Mouse (Mus musculus) heart, embryonic 10.5 days (tissue): Measurements from ENCODE around the gene Cd93. TPM values are rescaled to one million over a fixed set of nuclear protein-coding genes. Genes with fewer than 3 reads are reported as not detected.

Source experiments
- DNase-seq: peaks from one replicate; pipeline ENCODE4 v3.0.0-alpha.2; 2017; ENCODE audit warnings: low spot score
- H3K27ac ChIP-seq: fragments of 300-500 bp; sonication (generic); 2 replicates; pipeline ENCODE4 v1.5.1; 2016; ENCODE audit warnings: mild to moderate bottlenecking
- H3K27me3 ChIP-seq: fragments of 300-500 bp; sonication (generic); 2 replicates; pipeline ENCODE4 v1.6.1; 2016; ENCODE audit warnings: mild to moderate bottlenecking; ENCODE audit not compliant: poor library complexity, insufficient read depth, severe bottlenecking
- H3K36me3 ChIP-seq: fragments of 300-500 bp; sonication (generic); 2 replicates; pipeline ENCODE4 v1.6.1; 2016; ENCODE audit warnings: mild to moderate bottlenecking, moderate library complexity
- H3K4me1 ChIP-seq: fragments of 300-500 bp; sonication (generic); 2 replicates; pipeline ENCODE4 v1.6.1; 2016; ENCODE audit warnings: mild to moderate bottlenecking
- H3K4me3 ChIP-seq: fragments of 300-500 bp; sonication (generic); 2 replicates; pipeline ENCODE4 v1.5.1; 2016; ENCODE audit warnings: mild to moderate bottlenecking, moderate library complexity
- H3K9me3 ChIP-seq: fragments of 300-500 bp; sonication (generic); 2 replicates; pipeline ENCODE4 v1.6.1; 2016; ENCODE audit warnings: mild to moderate bottlenecking, moderate library complexity
- WGBS: fragments of 180-500 bp; shearing (Covaris S2); methylation state at CpG from one replicate; pipeline ENCODE4 v1.1.7; 2016; 5-methylcytosine and 5-hydroxymethylcytosine counted together
- polyA plus RNA-seq: library from polyadenylated mRNA; unstranded; fragments of >200 nt; fragmentation: Nextera tagmentation; extraction: Ambion mirVana; gene quantifications from 2 replicates; pipeline ENCODE4 v1.2.1, GENCODE M21; 2016

Gene Cd93
- polyA plus RNA-seq, 1 experiment from 2014 or later = 10.3 TPM

DNA sequence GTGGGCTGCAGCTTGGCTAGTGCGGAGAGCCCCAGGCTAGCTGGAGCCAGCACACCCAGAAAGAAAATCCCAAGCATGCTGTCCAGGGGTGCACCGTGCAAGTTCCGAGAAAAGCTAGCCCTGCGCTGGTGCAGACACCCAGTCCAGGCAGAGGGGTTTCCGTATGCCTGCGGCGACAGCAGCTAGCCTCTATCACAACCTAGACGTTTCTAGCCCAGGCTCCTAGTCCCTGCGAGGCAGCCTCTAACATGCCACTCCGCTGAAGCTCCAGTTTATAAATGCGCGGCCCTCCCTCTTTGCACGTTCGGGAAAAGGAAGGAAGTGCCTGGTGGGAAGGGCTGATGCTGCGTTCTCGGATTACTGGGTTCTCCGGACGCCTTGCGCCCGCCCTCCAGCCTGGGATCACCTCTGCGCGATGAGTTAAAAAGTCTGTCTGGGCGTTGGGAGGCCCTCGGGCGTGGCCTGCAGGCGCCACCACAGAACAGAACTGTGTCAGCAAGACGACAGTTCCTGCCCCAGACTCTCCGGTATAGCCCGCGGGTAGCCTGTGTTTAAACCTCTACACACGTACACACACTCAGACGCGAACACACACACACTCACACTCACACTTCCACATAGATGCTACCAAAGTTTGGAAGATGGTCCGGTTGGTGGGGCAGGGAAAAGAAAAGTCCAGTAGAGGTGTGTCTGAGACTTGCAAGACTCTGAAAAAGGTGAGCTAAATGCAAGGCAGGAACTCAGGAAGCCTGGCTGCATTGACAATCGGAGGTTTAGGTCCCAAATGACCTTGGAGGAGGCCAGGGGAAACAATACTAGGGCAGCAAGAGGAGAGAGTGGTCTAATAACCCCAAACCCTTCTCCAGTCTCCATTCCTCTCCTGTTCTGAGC lies 35.2 kb downstream of the Cd93 start, which contains the start of gene Thbd:
Gene Thbd, minus strand, starts transcription at position 319 of the 891 bp plus-strand sequence.
- H3K27ac ChIP-seq = peak within 1 kb of the TSS; percentile 82
- 2% methylated on average over 35 of the region's 35 CpGs for WGBS

DNA sequence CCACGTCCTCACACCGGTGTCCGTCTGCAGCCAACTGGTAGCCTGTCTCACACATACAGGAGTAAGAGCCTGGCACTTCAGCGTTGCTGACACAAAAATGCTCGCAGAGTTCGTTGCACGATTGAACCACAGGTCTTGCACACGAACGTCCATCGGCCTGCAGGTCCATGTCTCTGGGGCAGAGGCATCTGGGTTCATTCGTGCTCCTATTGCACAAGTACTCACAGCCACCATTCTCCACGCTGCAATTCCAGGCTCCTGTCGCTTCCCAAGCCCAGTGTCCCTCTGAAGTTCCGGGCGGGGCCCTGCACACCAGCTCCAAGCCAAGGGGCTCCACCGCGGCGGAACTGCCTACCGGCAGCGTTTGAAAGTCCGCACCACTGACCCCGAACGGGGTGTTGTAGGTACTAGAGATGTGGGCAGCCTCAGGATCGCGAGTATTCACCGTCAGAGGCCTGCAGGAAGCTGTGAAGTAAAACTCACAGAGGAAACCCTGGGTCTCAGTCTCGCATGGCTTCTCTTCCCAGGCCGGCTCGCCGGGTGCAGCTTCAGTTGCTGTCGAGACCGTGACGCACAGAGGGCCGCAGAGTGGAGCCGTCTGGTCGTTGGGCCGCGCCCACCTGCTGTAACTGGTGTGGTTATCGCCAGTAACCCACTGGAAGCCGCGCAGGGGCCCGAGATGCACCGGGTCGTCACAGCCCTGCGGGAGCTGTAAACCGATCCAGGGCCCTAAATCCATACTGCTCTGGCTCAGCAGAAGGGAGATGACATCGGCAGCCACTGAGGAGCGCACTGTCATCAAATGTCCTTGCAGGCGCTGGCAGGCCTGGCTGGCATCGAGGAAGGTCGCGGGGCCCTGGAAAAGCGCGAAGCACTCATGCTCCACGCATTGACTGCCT lies 36.1 kb downstream of the Cd93 start:
- Histone ChIP-seq H3K27me3 (peaks cover 38% of the 10 kb centered on the region), H3K4me3 (peak overlapping the region; percentile 64), H3K4me1 (peaks cover 31% of the 10 kb centered on the region), H3K9me3 (no peaks in the 10 kb centered on the region), H3K27ac (peak overlapping the region; percentile 82), H3K36me3 (no peaks in the 10 kb centered on the region)
- 5% methylated on average over 55 of the region's 55 CpGs for WGBS
- peak; percentile 79 for DNase-seq

More for the DNA sequence above, 35.2 kb downstream of the Cd93 start, which contains the start of gene Thbd:
- no peaks in the 10 kb centered on the region for H3K9me3 ChIP-seq
- DNase-seq = peak; percentile 79
- H3K27me3 ChIP-seq = peaks cover 31% of the 10 kb centered on the region
- no peaks in the 10 kb centered on the region for H3K36me3 ChIP-seq
- peak within 1 kb of the TSS; percentile 64 for H3K4me3 ChIP-seq
- H3K4me1 ChIP-seq = peaks cover 31% of the 10 kb centered on the region

DNA sequence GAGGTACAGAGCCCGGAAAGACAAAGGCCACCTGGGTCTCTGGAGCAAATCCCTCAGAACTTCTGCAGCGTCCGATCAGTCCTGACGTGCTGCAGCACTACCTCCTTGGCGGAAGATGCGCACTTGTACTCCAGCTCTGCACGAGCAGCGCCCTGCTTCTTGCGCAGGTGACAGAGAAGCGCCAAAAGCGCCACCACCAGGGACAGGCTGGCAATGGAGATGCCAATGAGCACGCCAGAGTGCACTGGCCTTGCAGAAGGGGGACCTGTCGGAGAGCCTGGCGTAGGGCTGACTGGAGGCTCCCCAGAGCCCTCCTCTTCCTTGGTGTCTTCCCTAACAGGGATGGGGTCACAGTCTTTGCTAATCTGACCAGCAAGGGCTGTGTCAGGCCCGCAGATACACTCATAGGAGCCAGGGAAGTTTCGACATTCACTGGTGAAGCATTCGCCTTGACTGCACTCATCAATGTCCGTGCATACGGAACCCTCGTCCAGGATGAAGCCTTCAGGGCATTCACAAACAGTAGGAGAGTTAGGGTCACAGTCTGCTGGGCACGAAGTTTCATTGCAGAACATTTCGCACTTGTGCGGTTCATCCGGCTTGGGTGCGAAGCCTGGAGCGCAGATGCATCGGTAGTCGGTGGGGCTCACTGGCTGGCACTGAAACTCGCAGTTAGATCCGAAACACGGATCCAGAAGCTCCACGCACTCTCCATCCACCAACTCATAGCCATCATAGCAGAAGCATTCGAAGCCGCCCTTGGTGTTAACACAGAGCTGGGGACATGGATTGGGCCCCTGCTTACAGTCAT lies 37.0 kb downstream of the Cd93 start:
- H3K27ac ChIP-seq = peak overlapping the region; percentile 82
- 9% methylated on average over 34 of the region's 34 CpGs for WGBS
- peak; percentile 78 for DNase-seq

DNA sequence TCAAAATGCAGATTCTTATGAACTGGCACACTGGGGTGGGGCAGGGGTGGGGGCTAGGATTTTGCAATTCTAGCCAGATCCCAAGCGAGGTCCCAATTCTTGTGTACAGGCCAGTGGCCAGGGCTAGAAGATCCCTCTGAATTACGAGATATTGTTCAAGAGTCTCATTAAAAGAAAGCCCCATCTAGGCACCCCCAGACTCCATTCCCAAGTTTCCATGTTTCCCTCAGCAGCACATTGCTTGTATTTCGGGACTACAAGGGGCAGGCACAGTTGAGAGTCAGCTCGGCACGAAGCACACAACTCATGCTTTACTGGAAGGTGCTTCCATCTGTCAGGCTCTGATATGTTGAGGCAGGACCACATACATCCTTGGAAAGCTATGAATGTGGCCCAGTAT lies 38.5 kb downstream of the Cd93 start:
- peaks cover 31% of the 10 kb centered on the region for H3K4me1 ChIP-seq
- H3K9me3 ChIP-seq = no peaks in the 10 kb centered on the region
- DNase-seq = peak; percentile 39
- no peaks in the 10 kb centered on the region for H3K36me3 ChIP-seq
- H3K4me3 ChIP-seq = peak overlapping the region; percentile 18; the same call in 1 of the 2 replicates
- no peak overlapping the region for H3K27ac ChIP-seq
- peaks cover 40% of the 10 kb centered on the region for H3K27me3 ChIP-seq
- WGBS = 63% methylated on average over 5 of the region's 5 CpGs

More for the DNA sequence above, 37.0 kb downstream of the Cd93 start:
- peaks cover 31% of the 10 kb centered on the region for H3K4me1 ChIP-seq
- H3K36me3 ChIP-seq = no peaks in the 10 kb centered on the region
- no peaks in the 10 kb centered on the region for H3K9me3 ChIP-seq
- peak overlapping the region; percentile 64 for H3K4me3 ChIP-seq
- peaks cover 40% of the 10 kb centered on the region for H3K27me3 ChIP-seq

DNA sequence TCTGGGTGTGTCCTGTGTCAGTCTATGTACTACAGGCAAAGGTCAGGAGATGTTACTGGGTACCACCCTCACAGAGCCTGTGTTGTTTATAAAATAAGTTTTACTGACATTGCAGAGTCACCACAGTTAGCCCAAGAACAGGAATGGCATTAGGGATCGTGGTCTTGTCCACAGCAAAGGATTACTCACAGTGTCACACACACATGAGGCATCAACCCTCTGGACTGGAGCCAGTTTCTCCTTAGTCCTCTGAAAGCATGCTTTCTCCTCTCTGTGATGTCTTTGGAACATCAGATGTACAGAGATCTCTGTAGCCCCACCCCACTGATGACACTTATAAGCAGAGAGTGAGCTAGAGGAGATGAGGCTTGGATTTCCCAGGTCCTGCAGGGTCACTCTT lies 41.1 kb downstream of the Cd93 start:
- Histone ChIP-seq H3K27me3 (peaks cover 53% of the 10 kb centered on the region), H3K4me1 (peaks cover 22% of the 10 kb centered on the region), H3K4me3 (no peak overlapping the region), H3K36me3 (no peaks in the 10 kb centered on the region), H3K9me3 (no peaks in the 10 kb centered on the region), H3K27ac (no peak overlapping the region)
- 88% methylated on average over 1 of the region's 1 CpGs for WGBS
- peak; percentile 50 for DNase-seq

DNA sequence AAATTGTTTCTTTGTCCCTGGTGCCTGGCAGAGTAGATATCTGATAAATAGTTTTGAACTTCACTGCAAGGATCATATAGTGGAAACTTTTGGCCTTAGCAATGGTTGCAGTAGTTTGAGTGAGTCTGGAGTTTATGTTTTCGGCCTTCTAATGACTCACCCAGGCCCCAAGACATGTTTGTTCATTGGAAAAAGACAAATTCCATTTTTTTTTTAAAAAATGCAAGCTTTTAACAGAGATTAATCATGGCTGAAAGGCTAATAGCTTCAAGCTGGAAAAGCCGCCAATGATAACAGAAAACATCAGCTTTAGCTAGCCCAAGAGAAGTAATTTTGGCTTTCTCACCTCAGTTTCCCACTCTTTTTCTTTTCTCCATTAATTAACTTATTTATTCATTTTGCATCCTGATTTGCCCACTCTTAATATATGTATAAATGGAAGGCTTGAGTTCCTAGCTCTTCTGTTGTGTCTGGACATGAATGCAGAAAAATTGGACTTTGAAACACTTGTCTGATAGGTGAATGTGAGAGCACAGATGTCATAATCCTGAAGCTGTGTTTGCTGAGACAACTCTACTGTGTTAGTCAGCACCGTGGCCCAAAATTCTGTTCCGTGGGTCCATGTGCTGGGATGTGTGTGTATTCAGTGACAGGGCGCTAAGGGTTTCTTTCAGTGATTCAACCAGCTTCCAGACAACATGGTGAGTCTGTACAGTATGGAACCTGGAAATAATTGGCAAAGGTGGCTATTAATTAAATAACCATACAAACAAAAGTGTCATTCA lies 44.3 kb downstream of the Cd93 start:
- H3K27ac ChIP-seq = no peak overlapping the region
- peaks cover 31% of the 10 kb centered on the region for H3K4me1 ChIP-seq
- H3K36me3 ChIP-seq = no peaks in the 10 kb centered on the region
- H3K9me3 ChIP-seq = no peaks in the 10 kb centered on the region
- peaks cover 56% of the 10 kb centered on the region for H3K27me3 ChIP-seq
- peak; percentile 68 for DNase-seq
- no peak overlapping the region for H3K4me3 ChIP-seq
- 84% methylated on average over 5 of the region's 5 CpGs for WGBS

DNA sequence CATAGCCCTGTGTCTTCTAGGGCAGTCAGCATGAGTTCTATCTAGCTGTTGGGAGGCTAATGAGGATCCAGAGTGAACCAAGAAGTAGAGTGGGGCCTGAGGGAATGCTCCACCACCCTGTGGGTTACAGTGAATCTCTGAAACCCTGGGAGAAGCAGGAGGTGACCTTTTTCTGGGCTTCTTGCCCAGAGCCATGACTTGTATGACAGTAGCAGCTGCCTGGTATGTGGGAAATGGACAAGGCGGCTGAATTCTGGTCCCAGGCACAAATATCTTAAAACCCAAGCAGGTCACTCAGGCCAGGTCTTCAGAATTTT lies 45.6 kb downstream of the Cd93 start:
- H3K27ac ChIP-seq = peak overlapping the region; percentile 54
- WGBS = 81% methylated on average over 1 of the region's 1 CpGs
- H3K27me3 ChIP-seq = peaks cover 67% of the 10 kb centered on the region
- H3K4me3 ChIP-seq = no peak overlapping the region
- peak; percentile 72 for DNase-seq
- H3K9me3 ChIP-seq = no peaks in the 10 kb centered on the region
- H3K4me1 ChIP-seq = peaks cover 31% of the 10 kb centered on the region
- no peaks in the 10 kb centered on the region for H3K36me3 ChIP-seq

DNA sequence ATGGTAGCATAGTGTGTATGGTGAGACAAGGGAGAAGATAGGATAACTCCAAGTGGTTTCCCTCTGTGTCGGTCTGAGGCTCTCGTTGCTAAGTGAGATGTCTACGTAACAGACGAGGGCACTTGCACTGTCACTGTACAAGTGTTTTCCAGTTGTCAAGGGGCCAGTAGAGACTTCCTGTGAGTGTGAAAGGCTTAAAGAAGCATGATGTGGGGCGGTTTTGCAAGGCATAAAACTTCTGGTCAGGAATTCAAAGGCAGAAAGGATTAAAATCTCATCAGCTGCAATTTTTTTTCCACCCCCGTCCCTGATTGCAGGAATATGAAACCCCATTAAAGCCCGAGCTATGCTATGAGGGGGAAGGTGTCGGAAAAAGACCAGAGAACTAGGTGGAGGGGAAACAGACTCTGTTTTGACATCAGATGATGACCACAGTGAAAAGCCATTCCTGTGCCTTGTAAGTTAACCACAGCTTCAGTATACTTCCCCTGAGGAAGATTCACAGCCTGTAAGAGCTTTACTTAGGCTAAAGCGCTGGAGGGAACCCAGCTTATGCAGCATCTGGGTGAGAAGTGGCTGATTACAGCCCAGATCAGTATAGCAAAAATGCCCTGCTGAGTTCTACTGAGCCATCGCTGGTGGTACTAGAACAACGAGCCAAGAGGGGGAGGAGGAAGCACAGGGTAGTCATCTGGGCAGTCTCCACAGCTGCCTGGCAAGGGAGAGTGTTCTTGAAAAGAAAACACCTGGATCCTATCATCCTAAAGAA lies 46.2 kb downstream of the Cd93 start:
- DNase-seq = peak; percentile 76
- H3K27me3 ChIP-seq = peaks cover 67% of the 10 kb centered on the region

DNA sequence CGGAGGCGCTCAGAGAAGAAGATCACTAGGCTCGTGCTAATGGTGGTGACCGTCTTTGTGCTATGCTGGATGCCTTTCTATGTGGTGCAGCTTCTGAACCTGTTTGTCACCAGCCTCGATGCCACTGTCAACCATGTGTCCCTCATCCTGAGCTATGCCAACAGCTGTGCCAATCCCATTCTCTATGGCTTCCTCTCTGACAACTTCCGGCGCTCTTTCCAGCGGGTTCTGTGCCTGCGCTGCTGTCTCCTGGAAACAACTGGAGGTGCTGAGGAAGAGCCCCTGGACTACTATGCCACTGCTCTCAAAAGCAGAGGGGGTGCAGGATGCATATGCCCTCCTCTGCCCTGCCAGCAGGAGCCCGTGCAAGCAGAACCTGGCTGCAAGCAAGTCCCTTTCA lies 47.2 kb downstream of the Cd93 start:
- H3K9me3 ChIP-seq = no peaks in the 10 kb centered on the region
- H3K4me3 ChIP-seq = peak overlapping the region; percentile 66
- no peak for DNase-seq
- H3K36me3 ChIP-seq = no peaks in the 10 kb centered on the region
- peaks cover 70% of the 10 kb centered on the region for H3K27me3 ChIP-seq
- 62% methylated on average over 10 of the region's 10 CpGs for WGBS
- H3K4me1 ChIP-seq = peaks cover 31% of the 10 kb centered on the region
- H3K27ac ChIP-seq = no peak overlapping the region

More for the DNA sequence above, 46.2 kb downstream of the Cd93 start:
- WGBS = 41% methylated on average over 11 of the region's 11 CpGs
- H3K27ac ChIP-seq = peak overlapping the region; percentile 54
- H3K4me3 ChIP-seq = no peak overlapping the region
- no peaks in the 10 kb centered on the region for H3K9me3 ChIP-seq
- peaks cover 31% of the 10 kb centered on the region for H3K4me1 ChIP-seq
- no peaks in the 10 kb centered on the region for H3K36me3 ChIP-seq

DNA sequence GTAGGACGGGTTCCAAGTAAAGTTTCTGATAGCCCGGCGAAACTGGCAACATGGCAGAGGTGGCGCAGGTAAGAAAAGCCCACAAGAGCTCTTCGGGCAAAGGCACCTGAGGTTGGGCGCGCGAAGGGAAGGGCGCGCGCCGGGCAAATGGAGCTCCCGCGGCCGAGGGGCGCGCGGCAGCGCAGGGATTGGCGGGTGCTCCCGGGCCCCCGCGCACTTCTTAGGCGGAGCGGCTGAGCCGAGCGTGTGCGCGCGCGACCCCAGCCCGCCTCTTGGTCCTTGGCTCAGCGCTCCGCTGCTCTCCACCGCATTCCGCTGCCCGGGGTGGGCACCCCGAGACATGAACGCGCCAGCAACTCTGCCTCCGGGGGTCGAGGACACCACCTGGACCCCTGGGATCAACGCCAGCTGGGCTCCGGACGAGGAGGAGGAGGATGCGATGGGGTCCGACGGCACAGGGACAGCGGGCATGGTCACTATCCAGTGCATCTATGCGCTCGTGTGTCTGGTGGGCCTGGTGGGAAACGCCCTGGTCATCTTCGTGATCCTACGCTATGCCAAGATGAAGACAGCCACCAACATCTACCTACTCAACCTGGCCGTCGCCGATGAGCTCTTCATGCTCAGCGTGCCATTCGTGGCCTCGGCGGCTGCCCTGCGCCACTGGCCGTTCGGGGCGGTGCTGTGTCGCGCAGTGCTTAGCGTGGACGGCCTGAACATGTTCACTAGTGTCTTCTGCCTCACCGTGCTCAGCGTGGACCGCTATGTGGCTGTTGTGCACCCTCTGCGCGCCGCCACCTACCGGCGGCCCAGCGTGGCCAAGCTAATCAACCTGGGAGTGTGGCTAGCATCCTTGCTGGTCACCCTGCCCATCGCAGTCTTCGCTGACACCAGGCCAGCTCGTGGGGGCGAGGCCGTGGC lies 48.0 kb downstream of the Cd93 start, which contains the start of gene Sstr4:
Gene Sstr4, plus strand, starts transcription at position 214 of the 921 bp plus-strand sequence.
- peak within 1 kb of the TSS; percentile 66 for H3K4me3 ChIP-seq
- 5% methylated on average over 83 of the region's 83 CpGs for WGBS
- peak; percentile 82 for DNase-seq

More for the DNA sequence above, 48.0 kb downstream of the Cd93 start, which contains the start of gene Sstr4:
- Histone ChIP-seq H3K27me3 (peaks cover 70% of the 10 kb centered on the region), H3K9me3 (no peaks in the 10 kb centered on the region), H3K27ac (peak within 1 kb of the TSS; percentile 69), H3K4me1 (peaks cover 31% of the 10 kb centered on the region), H3K36me3 (no peaks in the 10 kb centered on the region)
